Mouse (Mus musculus): ENCODE data around the gene Pdzd2. TPM values are rescaled to one million over a fixed set of nuclear protein-coding genes. Genes with fewer than 3 reads are reported as not detected.

Pdzd2 gene
- polyA plus RNA-seq, 1 experiment from 2014 or later = 14.3 TPM

DNA sequence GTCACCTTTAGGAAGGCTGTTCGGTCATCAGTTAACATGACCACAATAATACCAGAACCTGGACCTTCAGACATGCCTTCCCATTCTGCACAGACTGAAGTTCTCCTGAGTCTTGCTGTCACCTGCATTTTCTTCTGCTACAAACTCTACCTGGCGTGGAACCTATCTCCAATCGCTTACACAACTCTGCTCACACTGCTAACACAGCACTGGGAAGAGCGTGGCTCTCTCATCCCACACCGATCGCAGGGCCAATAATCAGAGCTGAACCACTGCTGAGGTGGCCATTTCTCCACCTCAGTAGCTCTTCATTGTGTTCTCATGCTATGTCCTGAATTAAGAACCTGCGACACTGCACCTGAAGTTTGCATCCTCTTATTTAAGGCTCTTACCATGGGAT, 111.3 kb downstream of the Pdzd2 start:
- Histone ChIP-seq H3K4me2 (replicated peaks) (no peak overlapping the region), H3K4me1 (replicated peaks) (no peaks in the 10 kb centered on the region), H3K9ac (no peak overlapping the region), H3K4me3 (replicated peaks) (no peak overlapping the region), H3K27ac (no peak overlapping the region), H3K9me3 (no peaks in the 10 kb centered on the region), H3K36me3 (no peaks in the 10 kb centered on the region), H3K27me3 (replicated peaks) (no peaks in the 10 kb centered on the region)
- 96% methylated on average over 7 of the region's 7 CpGs for WGBS
- no peak for ATAC-seq

DNA sequence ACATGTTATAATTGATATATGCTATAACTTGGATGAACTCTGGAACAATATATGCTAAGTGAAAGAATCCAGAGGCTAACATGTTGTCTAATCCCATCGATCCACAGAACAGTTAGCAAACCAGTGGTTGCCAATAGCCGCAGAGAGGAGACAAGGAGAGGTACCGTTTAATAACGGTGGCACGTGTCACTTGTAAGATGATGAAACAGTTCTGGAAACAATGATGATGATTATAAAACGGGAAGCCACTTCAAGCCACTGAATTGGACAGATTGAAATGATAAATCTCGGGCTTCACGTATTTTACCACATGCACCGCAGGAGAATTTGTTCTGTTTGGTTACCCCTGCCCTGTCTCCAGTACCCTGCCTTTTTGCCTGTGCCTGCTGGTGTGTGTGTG, 112.8 kb downstream of the Pdzd2 start:
- H3K36me3 ChIP-seq = no peaks in the 10 kb centered on the region
- no peak overlapping the region for H3K9ac ChIP-seq
- ATAC-seq = no peak
- H3K27me3 ChIP-seq (replicated peaks) = no peaks in the 10 kb centered on the region
- H3K9me3 ChIP-seq = no peaks in the 10 kb centered on the region
- H3K4me2 ChIP-seq (replicated peaks) = no peak overlapping the region
- 91% methylated on average over 9 of the region's 9 CpGs for WGBS
- no peak overlapping the region for H3K27ac ChIP-seq
- no peaks in the 10 kb centered on the region for H3K4me1 ChIP-seq (replicated peaks)
- no peak overlapping the region for H3K4me3 ChIP-seq (replicated peaks)

- Histone ChIP-seq H3K36me3 (no peaks in the 10 kb centered on the region), H3K9ac (no peak overlapping the region), H3K9me3 (no peaks in the 10 kb centered on the region), H3K27ac (no peak overlapping the region), H3K4me2 (replicated peaks) (no peak overlapping the region), H3K4me1 (replicated peaks) (no peaks in the 10 kb centered on the region), H3K27me3 (replicated peaks) (no peaks in the 10 kb centered on the region), H3K4me3 (replicated peaks) (no peak overlapping the region)
- 57% methylated on average over 8 of the region's 8 CpGs for WGBS
- no peak for ATAC-seq
Measured at GRCm38 (mm10) chr15:12626166-12626565, 113.6 kb downstream of the Pdzd2 start.

GRCm38 (mm10) chr15:12625524-12625923, 114.2 kb downstream of the Pdzd2 start:
- no peak overlapping the region for H3K27ac ChIP-seq
- ATAC-seq = no peak
- H3K9ac ChIP-seq = no peak overlapping the region
- H3K4me2 ChIP-seq (replicated peaks) = no peak overlapping the region
- H3K27me3 ChIP-seq (replicated peaks) = no peaks in the 10 kb centered on the region
- no peaks in the 10 kb centered on the region for H3K36me3 ChIP-seq
- WGBS = 61% methylated on average over 6 of the region's 6 CpGs
- H3K4me3 ChIP-seq (replicated peaks) = no peak overlapping the region
- H3K9me3 ChIP-seq = no peaks in the 10 kb centered on the region
- H3K4me1 ChIP-seq (replicated peaks) = no peaks in the 10 kb centered on the region

GRCm38 (mm10) chr15:12623521-12623920, 116.2 kb downstream of the Pdzd2 start:
- H3K27ac ChIP-seq = no peak overlapping the region
- H3K9me3 ChIP-seq = no peaks in the 10 kb centered on the region
- no peaks in the 10 kb centered on the region for H3K27me3 ChIP-seq (replicated peaks)
- no peak overlapping the region for H3K4me3 ChIP-seq (replicated peaks)
- 92% methylated on average over 4 of the region's 4 CpGs for WGBS
- H3K9ac ChIP-seq = no peak overlapping the region
- H3K4me1 ChIP-seq (replicated peaks) = no peaks in the 10 kb centered on the region
- no peaks in the 10 kb centered on the region for H3K36me3 ChIP-seq
- no peak overlapping the region for H3K4me2 ChIP-seq (replicated peaks)
- ATAC-seq = no peak

- 94% methylated on average over 5 of the region's 5 CpGs for WGBS
- Histone ChIP-seq H3K4me2 (replicated peaks) (no peak overlapping the region), H3K4me1 (replicated peaks) (no peaks in the 10 kb centered on the region), H3K27ac (no peak overlapping the region), H3K27me3 (replicated peaks) (no peaks in the 10 kb centered on the region), H3K9ac (no peak overlapping the region), H3K9me3 (no peaks in the 10 kb centered on the region), H3K36me3 (no peaks in the 10 kb centered on the region), H3K4me3 (replicated peaks) (no peak overlapping the region)
- ATAC-seq = no peak
Measured at GRCm38 (mm10) chr15:12622701-12623100, 117.0 kb downstream of the Pdzd2 start.

DNA sequence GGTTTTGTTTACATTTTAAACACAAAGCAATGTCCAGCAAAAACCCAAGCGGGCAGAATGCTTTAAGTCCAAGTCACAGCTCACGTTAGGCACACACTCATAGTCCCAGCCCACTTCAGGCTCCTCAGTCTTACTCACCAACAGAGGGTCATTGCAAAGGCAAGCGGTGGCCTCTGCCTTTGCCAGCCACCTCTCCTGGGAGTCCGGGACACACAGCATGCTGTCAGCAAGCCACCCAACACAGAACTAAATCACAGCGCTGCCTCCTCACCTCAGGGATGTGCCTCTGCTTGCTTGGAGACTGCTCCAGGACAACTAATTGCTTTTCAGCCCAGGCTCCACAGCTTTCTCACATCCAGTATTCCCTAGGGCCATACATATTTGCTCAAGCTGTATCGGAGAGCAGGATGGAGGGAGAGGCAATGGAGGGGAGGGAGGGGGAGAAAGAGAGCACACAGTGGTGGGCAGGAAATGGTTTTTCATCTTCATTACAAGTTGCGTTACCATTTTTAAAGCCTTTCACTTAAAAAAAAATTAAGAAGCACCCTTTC, 117.6 kb downstream of the Pdzd2 start:
- no peak overlapping the region for H3K9ac ChIP-seq
- H3K4me3 ChIP-seq (replicated peaks) = no peak overlapping the region
- no peak overlapping the region for H3K4me2 ChIP-seq (replicated peaks)
- no peak overlapping the region for H3K27ac ChIP-seq
- WGBS = 58% methylated on average over 7 of the region's 7 CpGs
- H3K27me3 ChIP-seq (replicated peaks) = no peaks in the 10 kb centered on the region
- H3K9me3 ChIP-seq = no peaks in the 10 kb centered on the region
- no peaks in the 10 kb centered on the region for H3K4me1 ChIP-seq (replicated peaks)
- no peaks in the 10 kb centered on the region for H3K36me3 ChIP-seq
- no peak for ATAC-seq

- no peaks in the 10 kb centered on the region for H3K36me3 ChIP-seq
- no peak overlapping the region for H3K27ac ChIP-seq
- H3K9ac ChIP-seq = no peak overlapping the region
- WGBS = 78% methylated on average over 8 of the region's 8 CpGs
- H3K9me3 ChIP-seq = no peaks in the 10 kb centered on the region
- H3K4me3 ChIP-seq (replicated peaks) = no peak overlapping the region
- no peak overlapping the region for H3K4me2 ChIP-seq (replicated peaks)
- ATAC-seq = no peak
- H3K27me3 ChIP-seq (replicated peaks) = no peaks in the 10 kb centered on the region
- no peaks in the 10 kb centered on the region for H3K4me1 ChIP-seq (replicated peaks)
Measured at GRCm38 (mm10) chr15:12619273-12619672, 120.5 kb downstream of the Pdzd2 start.

- Histone ChIP-seq H3K4me1 (replicated peaks) (no peaks in the 10 kb centered on the region; the same call in 1 of the 2 replicates), H3K9ac (no peak overlapping the region)
- 67% methylated on average over 11 of the region's 11 CpGs for whole genome bisulfite sequencing
Measured at GRCm38 (mm10) chr15:12617651-12618050, 122.1 kb downstream of the Pdzd2 start.

GRCm38 (mm10) chr15:12617220-12617619, 122.5 kb downstream of the Pdzd2 start:
- no peak overlapping the region for H3K27ac ChIP-seq
- WGBS = 59% methylated on average over 8 of the region's 8 CpGs
- H3K4me2 ChIP-seq (replicated peaks) = no peak overlapping the region
- H3K36me3 ChIP-seq = no peaks in the 10 kb centered on the region
- H3K4me3 ChIP-seq (replicated peaks) = no peak overlapping the region
- ATAC-seq = no peak
- H3K4me1 ChIP-seq (replicated peaks) = no peaks in the 10 kb centered on the region; the same call in 1 of the 2 replicates
- no peak overlapping the region for H3K9ac ChIP-seq
- no peaks in the 10 kb centered on the region for H3K27me3 ChIP-seq (replicated peaks)
- H3K9me3 ChIP-seq = no peaks in the 10 kb centered on the region

More at GRCm38 (mm10) chr15:12617651-12618050, 122.1 kb downstream of the Pdzd2 start:
- Histone ChIP-seq H3K9me3 (no peaks in the 10 kb centered on the region), H3K4me2 (replicated peaks) (no peak overlapping the region), H3K27me3 (replicated peaks) (no peaks in the 10 kb centered on the region), H3K27ac (no peak overlapping the region), H3K36me3 (no peaks in the 10 kb centered on the region), H3K4me3 (replicated peaks) (no peak overlapping the region)
- ATAC-seq = no peak

DNA sequence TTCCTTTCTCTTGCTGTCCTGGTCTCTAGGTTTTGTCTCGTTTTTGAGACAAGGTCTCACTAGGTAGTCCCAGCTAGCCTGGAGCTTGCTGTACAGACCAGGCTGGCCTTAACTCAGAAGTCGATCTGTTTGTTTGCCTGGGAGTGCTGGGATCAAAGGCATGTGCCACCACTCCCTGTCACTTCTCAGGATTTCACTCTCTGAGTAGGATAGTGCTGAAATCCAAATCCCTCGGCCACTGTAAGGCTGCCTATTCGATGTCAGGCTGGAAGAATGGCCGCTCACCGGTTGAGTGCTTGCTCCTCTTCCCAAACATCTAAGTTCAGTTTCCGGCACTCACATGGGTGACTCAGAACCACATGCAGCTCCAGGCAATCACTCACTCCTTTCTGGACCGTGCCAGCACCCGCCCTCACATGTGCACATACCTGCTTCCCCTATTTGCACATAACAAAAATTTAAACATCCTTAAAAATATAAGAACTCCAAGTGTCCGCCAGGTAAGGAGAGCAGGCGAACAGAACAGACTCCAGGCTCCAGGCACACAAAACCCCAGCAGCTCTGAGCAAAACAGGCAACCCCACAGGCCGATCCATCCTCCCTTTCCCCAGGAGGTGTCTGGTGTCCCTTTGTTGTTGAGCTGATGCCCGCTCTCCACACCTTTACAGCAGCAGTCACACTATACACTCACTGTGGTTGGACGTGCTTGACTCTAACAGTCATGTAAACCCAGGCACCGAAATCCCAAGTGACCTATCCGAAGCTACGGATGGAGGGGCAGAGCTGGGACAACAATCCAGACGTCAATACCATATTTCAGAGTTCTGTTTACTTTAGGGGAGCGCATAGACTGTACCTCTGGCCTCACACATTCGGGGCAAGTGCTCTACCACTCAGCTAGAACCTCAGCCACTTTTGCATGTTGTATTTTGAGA, 124.5 kb downstream of the Pdzd2 start:
- H3K4me3 ChIP-seq (replicated peaks) = no peak overlapping the region
- H3K4me2 ChIP-seq (replicated peaks) = no peak overlapping the region
- H3K9ac ChIP-seq = no peak overlapping the region
- WGBS = 51% methylated on average over 20 of the region's 20 CpGs
- H3K27me3 ChIP-seq (replicated peaks) = no peaks in the 10 kb centered on the region
- no peaks in the 10 kb centered on the region for H3K36me3 ChIP-seq
- H3K9me3 ChIP-seq = no peaks in the 10 kb centered on the region
- no peak overlapping the region for H3K27ac ChIP-seq
- H3K4me1 ChIP-seq (replicated peaks) = no peaks in the 10 kb centered on the region; the same call in 1 of the 2 replicates
- no peak for ATAC-seq

GRCm38 (mm10) chr15:12614011-12614410, 125.7 kb downstream of the Pdzd2 start:
- Histone ChIP-seq H3K27me3 (replicated peaks) (no peaks in the 10 kb centered on the region), H3K4me1 (replicated peaks) (no peaks in the 10 kb centered on the region; the same call in 1 of the 2 replicates), H3K9ac (no peak overlapping the region), H3K4me3 (replicated peaks) (no peak overlapping the region), H3K9me3 (no peaks in the 10 kb centered on the region), H3K36me3 (no peaks in the 10 kb centered on the region), H3K4me2 (replicated peaks) (no peak overlapping the region), H3K27ac (no peak overlapping the region)
- ATAC-seq = no peak
- 58% methylated on average over 9 of the region's 9 CpGs for WGBS
